Mouse (Mus musculus) layer of hippocampus, adult 2 months (tissue): ENCODE results near the gene Slc10a7. TPM values are rescaled to one million over a fixed set of nuclear protein-coding genes. Genes with fewer than 3 reads are reported as not detected.

Source experiments
- DNase-seq, 2 experiments: peaks; one replicate each; pipeline ENCODE4 v3.0.0; 2022; ENCODE audit warnings: low spot score in 2 of 2
- H3K27ac ChIP-seq: fragments of 200-600 bp; 2 replicates; pipeline ENCODE4 v1.8.1; 2022
- H3K4me3 ChIP-seq: fragments of 200-600 bp; 2 replicates; pipeline ENCODE4 v1.8.1; 2022; ENCODE audit warnings: mild to moderate bottlenecking
- CTCF ChIP-seq: fragments of 200-600 bp; conservative IDR thresholded peaks from 2 replicates; pipeline ENCODE4 v1.8.1; 2022; ENCODE audit warnings: antibody characterized with exemption, mild to moderate bottlenecking, moderate library complexity
- total RNA-seq, 2 experiments: library from RNA; stranded (reverse); gene quantifications; 2 replicates each; pipeline ENCODE4 v1.2.3; 2021

Gene Slc10a7
- total RNA-seq, 2 experiments from 2014 or later, result 7.2 to 7.9 TPM

DNA sequence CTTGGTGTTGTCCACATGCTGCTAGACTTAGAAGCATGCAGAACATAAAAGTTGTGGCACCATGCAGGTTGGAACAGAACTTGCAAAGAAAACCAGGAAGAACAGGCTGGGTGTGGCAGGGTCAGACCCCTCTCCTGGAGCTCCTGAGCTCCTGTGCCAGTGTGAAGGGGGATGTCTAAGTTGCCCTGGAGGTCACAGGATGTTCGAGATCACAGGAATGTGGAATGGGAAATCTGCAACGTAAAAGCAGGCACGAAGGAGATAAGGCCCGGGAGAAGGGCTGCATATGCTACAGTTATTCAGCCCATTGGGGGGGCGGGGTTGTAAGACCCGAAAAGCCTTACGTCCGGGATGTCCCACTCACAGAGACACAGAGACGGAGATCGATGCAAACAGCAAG, 100.2 kb downstream of the Slc10a7 start:
- H3K4me3 ChIP-seq, result no peak overlapping the region
- TF ChIP-seq CTCF, result no peak
- no peak for DNase-seq
- H3K27ac ChIP-seq, result no peak overlapping the region

DNA sequence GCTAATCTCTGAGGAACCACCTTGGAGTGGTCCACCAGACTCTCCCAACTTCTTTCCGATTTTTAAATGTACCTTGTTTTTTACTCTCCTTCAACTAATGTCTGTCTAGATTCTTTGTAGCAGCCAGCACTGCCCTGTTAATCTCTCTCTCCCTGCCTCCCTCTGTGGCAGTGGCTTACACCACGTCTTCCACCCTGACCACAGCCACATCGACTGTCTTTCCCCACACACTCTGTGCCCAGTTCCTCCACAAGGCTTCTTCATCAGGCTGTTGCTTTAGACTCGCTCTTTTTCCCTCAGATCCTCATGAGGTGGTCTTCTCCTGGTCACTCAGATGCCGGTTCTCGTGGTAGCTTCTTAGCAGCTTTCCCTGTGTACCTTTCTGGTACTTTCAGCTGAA, 101.9 kb downstream of the Slc10a7 start:
- TF ChIP-seq CTCF, result no peak
- Histone ChIP-seq H3K4me3 (no peak overlapping the region), H3K27ac (no peak overlapping the region)
- no peak for DNase-seq

DNA sequence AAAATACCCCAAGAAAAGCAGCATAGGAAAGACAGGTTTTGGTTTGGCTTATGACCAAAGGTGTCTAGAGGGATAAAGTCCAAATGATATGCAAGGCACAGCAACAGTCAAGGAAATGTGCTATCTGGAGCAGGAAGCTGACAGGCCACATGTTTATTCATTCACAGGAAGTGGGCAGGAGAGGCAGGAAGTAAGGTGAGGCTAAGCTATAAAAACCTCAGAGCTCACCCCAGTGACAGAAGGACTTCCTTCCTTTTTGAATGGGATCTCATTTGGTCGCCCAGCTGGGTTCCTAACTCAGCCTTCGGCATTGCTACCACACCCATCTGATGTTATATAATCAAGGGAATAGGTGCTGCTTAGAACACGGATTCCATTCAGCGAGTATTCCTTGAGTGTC, 113.2 kb downstream of the Slc10a7 start:
- DNase-seq, result no peak
- TF ChIP-seq CTCF, result no peak
- Histone ChIP-seq H3K4me3 (no peak overlapping the region), H3K27ac (no peak overlapping the region)

- Histone ChIP-seq H3K4me3 (no peak overlapping the region), H3K27ac (no peak overlapping the region)
- TF ChIP-seq CTCF, result no peak
- no peak for DNase-seq
Observed at GRCm38 (mm10) chr8:78623972-78624371, 114.8 kb downstream of the Slc10a7 start.

- no peak for DNase-seq
- no peak overlapping the region for H3K27ac ChIP-seq
- TF ChIP-seq CTCF, result no peak
- no peak overlapping the region for H3K4me3 ChIP-seq
Observed at GRCm38 (mm10) chr8:78624738-78625442, 115.7 kb downstream of the Slc10a7 start.

DNA sequence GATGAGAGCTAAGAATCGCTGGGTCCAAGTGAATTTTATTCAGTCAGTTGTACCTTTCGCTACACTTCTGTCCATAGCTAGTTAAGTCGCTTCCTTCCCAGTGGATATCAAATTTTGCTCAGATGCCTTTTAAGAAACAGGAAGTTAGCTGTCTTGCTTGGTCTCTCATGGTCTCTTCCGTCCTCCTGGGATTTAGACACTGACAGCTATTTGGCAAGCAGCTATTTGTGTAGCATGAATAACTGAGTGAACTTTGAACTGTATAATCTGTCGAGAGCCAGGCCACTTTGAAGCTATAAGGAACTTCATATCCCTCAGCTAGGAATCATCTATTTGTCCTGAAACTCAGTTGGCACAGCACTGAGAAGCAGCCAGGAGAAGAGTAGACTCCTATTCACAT, 117.5 kb downstream of the Slc10a7 start:
- Histone ChIP-seq H3K27ac (no peak overlapping the region), H3K4me3 (no peak overlapping the region)
- no peak for TF ChIP-seq CTCF
- no peak for DNase-seq

- DNase-seq, result no peak
- no peak for TF ChIP-seq CTCF
- H3K4me3 ChIP-seq, result no peak overlapping the region
- no peak overlapping the region for H3K27ac ChIP-seq
Observed at GRCm38 (mm10) chr8:78627793-78628192, 118.6 kb downstream of the Slc10a7 start.

GRCm38 (mm10) chr8:78630414-78631164, 121.4 kb downstream of the Slc10a7 start:
- no peak for TF ChIP-seq CTCF
- no peak overlapping the region; the same call in 1 of the 2 replicates for H3K4me3 ChIP-seq
- peak overlapping the region; percentile 19; the same call in 1 of the 2 replicates for H3K27ac ChIP-seq
- DNase-seq, result no peak

GRCm38 (mm10) chr8:78633012-78633411, 123.9 kb downstream of the Slc10a7 start:
- H3K4me3 ChIP-seq, result no peak overlapping the region
- H3K27ac ChIP-seq, result no peak overlapping the region
- TF ChIP-seq CTCF, result no peak
- DNase-seq, result no peak

DNA sequence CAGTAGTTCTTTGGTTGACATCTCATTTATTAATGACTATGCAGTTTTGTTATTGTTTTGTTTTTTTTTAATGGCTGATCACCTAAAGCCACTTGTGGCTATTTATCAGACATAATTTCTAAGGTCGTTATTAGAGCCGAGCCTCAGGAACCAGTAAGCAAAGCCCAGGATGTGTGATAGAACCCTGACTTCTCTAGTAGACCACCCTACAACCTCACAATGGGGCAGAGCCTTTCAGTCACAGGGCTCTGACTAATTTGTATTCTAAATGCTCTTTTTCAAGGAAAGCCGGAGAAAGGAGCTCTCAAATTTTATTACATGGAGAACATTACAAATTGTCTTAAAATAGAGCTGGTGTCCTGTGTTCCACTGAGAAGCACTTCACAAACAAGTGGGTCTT, 124.9 kb downstream of the Slc10a7 start:
- Histone ChIP-seq H3K27ac (no peak overlapping the region), H3K4me3 (no peak overlapping the region)
- TF ChIP-seq CTCF, result no peak
- no peak for DNase-seq

DNA sequence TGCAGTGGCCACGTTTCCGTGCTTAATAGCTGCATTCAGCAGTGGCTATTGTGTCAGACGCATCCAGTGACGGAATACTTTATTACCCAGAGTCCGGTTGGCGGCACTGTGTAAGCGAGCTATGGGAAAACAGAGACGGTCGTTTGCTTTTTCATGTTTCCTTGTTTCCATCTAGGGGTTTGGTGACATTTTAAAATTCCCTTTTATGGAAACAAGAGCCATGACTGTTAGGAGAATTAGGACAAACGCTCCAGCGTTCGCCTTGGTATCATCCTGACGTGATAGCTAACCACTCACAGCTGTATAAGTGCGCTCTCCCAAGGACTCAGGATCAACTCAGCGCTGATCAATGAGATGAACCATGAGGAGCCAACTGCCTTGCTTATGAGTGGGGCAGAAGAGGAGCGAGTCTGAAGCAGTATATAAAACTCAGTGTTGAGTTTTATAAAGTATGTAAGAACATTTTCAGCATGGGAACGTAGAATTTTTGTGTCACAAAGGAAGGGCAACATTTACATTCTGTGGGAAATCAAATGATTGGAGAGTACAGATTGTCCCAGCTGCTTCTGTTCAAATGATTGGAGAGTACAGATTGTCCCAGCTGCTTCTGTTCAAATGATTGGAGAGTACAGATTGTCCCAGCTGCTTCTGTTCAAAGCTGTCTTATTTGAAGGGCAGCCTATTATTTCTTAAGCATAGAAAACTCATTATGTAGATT, 125.5 kb downstream of the Slc10a7 start:
- TF ChIP-seq CTCF, result no peak
- Histone ChIP-seq H3K4me3 (peak overlapping the region; percentile 0; the same call in 1 of the 2 replicates), H3K27ac (no peak overlapping the region; the same call in 1 of the 2 replicates)
- no peak for DNase-seq

DNA sequence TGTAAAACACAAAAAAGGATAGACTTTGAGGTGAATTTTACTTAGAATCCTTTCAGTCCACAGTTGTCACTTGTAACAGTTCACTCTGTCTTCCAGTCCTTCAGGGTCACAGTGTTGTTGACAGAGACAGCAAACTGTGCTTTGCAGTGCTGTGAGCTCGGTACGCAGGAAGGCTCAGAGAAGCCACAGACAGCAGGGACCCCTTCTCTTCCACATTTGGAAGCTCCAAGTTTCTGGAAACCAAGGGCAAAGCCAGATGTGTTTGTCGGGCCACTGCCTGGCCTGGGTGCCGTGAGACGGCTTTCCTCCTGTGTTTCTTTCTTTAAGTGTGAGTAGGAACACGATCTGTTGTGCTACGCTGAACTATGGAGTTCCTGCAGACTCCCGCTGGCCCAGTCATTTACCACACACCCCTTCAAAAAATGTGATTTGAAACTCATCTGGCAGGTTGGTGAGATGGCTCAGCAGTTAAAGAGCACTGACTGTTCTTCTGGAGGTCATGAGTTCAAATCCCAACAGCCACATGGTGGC, 126.2 kb downstream of the Slc10a7 start:
- H3K4me3 ChIP-seq, result no peak overlapping the region
- TF ChIP-seq CTCF, result no peak
- peak overlapping the region; percentile 10; the same call in 1 of the 2 replicates for H3K27ac ChIP-seq
- no peak for DNase-seq

- Histone ChIP-seq H3K4me3 (no peak overlapping the region), H3K27ac (no peak overlapping the region)
- DNase-seq, result no peak
- no peak for TF ChIP-seq CTCF
Observed at GRCm38 (mm10) chr8:78641919-78642318, 132.8 kb downstream of the Slc10a7 start.
